Mouse (Mus musculus) kidney, adult 10 weeks (tissue): ENCODE results near the gene Creg1. TPM values are rescaled to one million over a fixed set of nuclear protein-coding genes. Genes with fewer than 3 reads are reported as not detected.

Experiments used
- polyA plus RNA-seq: library from polyadenylated mRNA; stranded (reverse); fragments of 350-450 nt; fragmentation: Illumina TruSeq; extraction: RNeasy Lipid Tissue Mini Kit (QIAGEN cat#74804); gene quantifications from one replicate; pipeline ENCODE4 v1.2.3, GENCODE M21; 2014; ENCODE audit warnings: low read depth, low replicate concordance

Gene Creg1
- polyA plus RNA-seq = 311 TPM

GRCm38 (mm10) chr1:165763635-165764372, at the start of gene Creg1:
Creg1 (plus strand) TSS chr1:165763746.

GRCm38 (mm10) chr1:165788511-165788910, 25.0 kb downstream of the Creg1 start, which contains the start of gene Cd247:
Cd247 (plus strand) TSS chr1:165788681.

Other genes starting within 250 kb of the Creg1 start
- 26.5 TPM for gene Mpzl1, start 129.2 kb upstream of the Creg1 start, polyA plus RNA-seq
- 8.5 TPM for gene Rcsd1, start 54.0 kb upstream of the Creg1 start, polyA plus RNA-seq
- 0.28 TPM for gene Cd247, start 24.9 kb downstream of the Creg1 start, polyA plus RNA-seq
- gene Pou2f1, start 238.9 kb downstream of the Creg1 start, polyA plus RNA-seq = 11.7 TPM